Mouse (Mus musculus): ENCODE measurements around the gene Smarcad1. TPM values are rescaled to one million over a fixed set of nuclear protein-coding genes. Genes with fewer than 3 reads are reported as not detected.

Smarcad1 gene
- polyA plus RNA-seq, 1 experiment from 2014 or later, result 79.2 TPM

DNA sequence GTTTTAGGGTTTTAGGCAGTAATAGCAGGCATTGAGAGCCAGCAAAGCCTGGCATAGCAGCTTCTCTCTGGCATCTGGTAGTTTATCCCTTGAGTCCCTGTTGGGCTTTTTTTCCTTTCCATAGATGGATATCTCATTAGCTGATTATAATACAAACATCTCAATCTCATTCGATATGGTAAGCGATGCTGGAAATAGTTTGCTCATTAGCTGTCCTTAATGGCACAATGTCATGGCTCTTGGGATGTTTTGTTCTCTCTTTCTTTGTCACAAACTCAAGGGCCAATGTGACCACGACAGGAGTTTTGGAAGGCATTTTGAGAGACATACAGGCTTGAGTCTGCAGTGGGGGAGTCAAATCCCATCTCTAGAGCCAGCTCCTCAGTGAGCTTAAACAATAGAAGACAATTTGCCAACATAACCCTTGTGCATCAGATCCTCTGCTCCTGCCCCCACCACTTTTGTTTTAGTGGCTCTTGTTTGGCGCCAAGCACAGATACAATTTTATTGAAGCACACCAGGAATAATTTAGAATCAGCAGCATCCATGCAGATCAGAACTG lies 117.1 kb downstream of the Smarcad1 start:
- Histone ChIP-seq H3K27ac (no peak overlapping the region), H3K4me1 (replicated peaks; ENCODE audit: control insufficient read depth, insufficient read depth, low read length) (no peaks in the 10 kb centered on the region), H3K4me2 (replicated peaks) (no peak overlapping the region), H3K9me3 (ENCODE audit: control insufficient read depth, low read length) (no peaks in the 10 kb centered on the region), H3K4me3 (replicated peaks; ENCODE audit: low read length) (no peak overlapping the region), H3K9ac (no peak overlapping the region), H3K36me3 (replicated peaks; ENCODE audit: control insufficient read depth, insufficient read depth) (no peaks in the 10 kb centered on the region), H3K27me3 (ENCODE audit: control insufficient read depth, insufficient read depth, low read length) (no peaks in the 10 kb centered on the region)
- DNase-seq (ENCODE audit: low spot score) (no peak), ATAC-seq (ENCODE audit: low FRiP score) (peak; percentile 60; the same call in 1 of the 2 replicates)
- WGBS, result 40% methylated on average over 4 of the region's 4 CpGs

DNA sequence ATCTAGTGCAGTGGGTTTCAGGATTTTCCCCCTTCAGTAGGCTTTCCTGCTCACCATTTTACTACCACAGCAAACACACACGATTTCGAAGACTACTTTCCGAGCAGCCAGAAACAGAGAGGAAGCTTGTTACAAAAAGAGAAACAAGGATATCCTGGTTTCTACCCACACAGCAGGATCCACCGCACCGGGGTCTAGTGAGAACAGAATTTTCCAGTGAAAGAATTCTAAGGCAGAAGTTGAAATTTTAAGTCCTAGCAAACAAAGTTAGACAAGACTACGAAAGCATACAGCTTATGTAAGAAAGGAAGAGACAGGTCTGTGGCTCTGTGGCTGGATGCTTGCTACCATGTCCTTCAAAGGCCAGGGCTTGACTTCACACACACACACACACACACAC lies 121.8 kb downstream of the Smarcad1 start:
- WGBS, result 83% methylated on average over 6 of the region's 6 CpGs
- Histone ChIP-seq H3K4me1 (replicated peaks; ENCODE audit: control insufficient read depth, insufficient read depth, low read length) (no peaks in the 10 kb centered on the region), H3K4me3 (replicated peaks; ENCODE audit: low read length) (no peak overlapping the region), H3K4me2 (replicated peaks) (no peak overlapping the region), H3K36me3 (replicated peaks; ENCODE audit: control insufficient read depth, insufficient read depth) (no peaks in the 10 kb centered on the region), H3K9ac (no peak overlapping the region), H3K9me3 (ENCODE audit: control insufficient read depth, low read length) (no peaks in the 10 kb centered on the region), H3K27me3 (ENCODE audit: control insufficient read depth, insufficient read depth, low read length) (no peaks in the 10 kb centered on the region), H3K27ac (no peak overlapping the region)
- no peak for ATAC-seq (ENCODE audit: low FRiP score)
- no peak for DNase-seq (ENCODE audit: low spot score)

- Histone ChIP-seq H3K4me1 (replicated peaks; ENCODE audit: control insufficient read depth, insufficient read depth, low read length) (no peaks in the 10 kb centered on the region), H3K9ac (no peak overlapping the region), H3K4me2 (replicated peaks) (no peak overlapping the region), H3K27ac (no peak overlapping the region), H3K4me3 (replicated peaks; ENCODE audit: low read length) (no peak overlapping the region), H3K36me3 (replicated peaks; ENCODE audit: control insufficient read depth, insufficient read depth) (no peaks in the 10 kb centered on the region), H3K9me3 (ENCODE audit: control insufficient read depth, low read length) (no peaks in the 10 kb centered on the region), H3K27me3 (ENCODE audit: control insufficient read depth, insufficient read depth, low read length) (no peaks in the 10 kb centered on the region)
- 71% methylated on average over 5 of the region's 5 CpGs for WGBS
- ATAC-seq (ENCODE audit: low FRiP score) (no peak), DNase-seq (ENCODE audit: low spot score) (no peak)
Observed at GRCm38 (mm10) chr6:65164977-65165376, 122.6 kb downstream of the Smarcad1 start.

Other genes with a start within 250 kb of the Smarcad1 start
- gene Hpgds, start 102.3 kb downstream of the Smarcad1 start, polyA plus RNA-seq (2014; fragmentation: Nextera tagmentation; extraction: Ambion mirVana), result 3.7 and 5.0 TPM in 2 replicates

Measured in hindbrain, embryonic 14.5 days (tissue).